In the genomic region with DNA sequence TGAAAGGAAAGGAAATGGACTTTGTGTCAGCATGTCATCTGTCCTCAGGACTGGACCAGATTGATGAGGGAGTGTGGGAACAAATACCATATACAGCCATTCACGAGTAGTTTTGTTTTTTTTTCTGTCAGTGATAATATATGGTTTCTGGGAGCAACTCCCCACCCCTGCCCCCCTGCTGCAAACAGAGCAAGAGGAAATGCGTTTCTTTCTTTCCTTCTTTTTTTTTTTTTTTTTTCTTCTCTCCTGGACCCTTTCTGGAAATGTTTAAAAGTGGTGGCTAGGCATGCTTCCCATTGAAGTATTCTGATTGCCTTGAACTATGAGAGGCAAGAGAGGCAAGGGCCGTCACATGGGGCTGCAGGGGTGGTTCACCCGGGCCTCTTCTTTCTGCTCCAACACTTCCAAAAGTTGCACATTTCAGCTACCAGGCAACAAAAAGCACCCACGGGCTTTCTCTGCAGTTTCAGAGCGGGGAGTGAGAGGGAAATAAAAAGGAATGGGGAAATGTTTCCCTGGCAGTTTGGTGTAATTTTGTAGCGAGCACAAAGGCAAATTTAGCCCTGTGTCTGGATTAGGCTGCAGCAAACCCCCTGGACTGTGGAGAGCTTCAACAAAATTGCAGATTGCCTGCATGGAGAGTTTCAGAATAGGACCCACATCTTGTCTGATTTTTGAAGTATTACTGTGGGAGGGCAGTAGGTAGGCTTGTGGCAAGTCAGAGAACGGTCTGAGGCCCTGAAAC, we compare ENCODE assay signal across 8 mouse cellular contexts. TPM values are rescaled to one million over a fixed set of nuclear protein-coding genes. Genes with fewer than 3 reads are reported as not detected.
DNase-seq lines count a peak whose midpoint lies in the region; ATAC-seq and TF ChIP-seq lines count a peak whose summit lies in the region.

No protein-coding gene starts in this region.

- H3K27me3 ChIP-seq in cerebellum, adult 2 months (ENCODE audit: control insufficient read depth, insufficient read depth, low read length) = no peaks in the 10 kb centered on the region
- peaks cover 4% of the 10 kb centered on the region; the same call in 1 of the 2 replicates for H3K27me3 ChIP-seq in lung, embryonic 16.5 days (ENCODE audit: control insufficient read depth, insufficient read depth, low read depth, low read length)
- H3K27me3 ChIP-seq in limb, embryonic 12.5 days = peaks cover 15% of the 10 kb centered on the region
- no peaks in the 10 kb centered on the region for H3K27me3 ChIP-seq in stomach, embryonic 16.5 days (ENCODE audit: control insufficient read depth, insufficient read depth, low read length)

- peak overlapping the region; percentile 33 for H3K27ac ChIP-seq in cerebellum, adult 2 months (ENCODE audit: insufficient read depth, low read length)
- no peak overlapping the region for H3K27ac ChIP-seq in lung, embryonic 16.5 days (ENCODE audit: low read length)
- H3K27ac ChIP-seq in limb, embryonic 12.5 days = no peak overlapping the region
- H3K27ac ChIP-seq in stomach, embryonic 16.5 days (ENCODE audit: low read length) = peak overlapping the region; percentile 77; the same call in 1 of the 2 replicates

- peaks cover 13% of the 10 kb centered on the region; the same call in 1 of the 2 replicates for H3K4me1 ChIP-seq in cerebellum, adult 2 months (ENCODE audit: control insufficient read depth, insufficient read depth, low read length)
- H3K4me1 ChIP-seq in lung, embryonic 16.5 days (replicated peaks; ENCODE audit: control insufficient read depth, insufficient read depth, low read length) = peaks cover 14% of the 10 kb centered on the region
- 0 out of 2 replicates have a peak, but pooled peaks cover 2% of the 10 kb centered on the region for H3K4me1 ChIP-seq in lung, adult 2 months (ENCODE audit: control insufficient read depth, insufficient read depth, low read length)
- H3K4me1 ChIP-seq in limb, embryonic 12.5 days (replicated peaks) = peaks cover 16% of the 10 kb centered on the region
- peaks cover 4% of the 10 kb centered on the region for H3K4me1 ChIP-seq in stomach, embryonic 16.5 days (ENCODE audit: control insufficient read depth, insufficient read depth, low read length)

- TF ChIP-seq POLR2A in cerebellum, adult 2 months (IDR thresholded peaks at IDR 0.05; ENCODE audit: borderline replicate concordance, insufficient read depth, low read length) = no peak
- no peak for TF ChIP-seq POLR2A in lung, adult 2 months (IDR thresholded peaks at IDR 0.05; ENCODE audit: borderline replicate concordance, extremely low read depth, low read depth, low read length)

- TF ChIP-seq CTCF in cerebellum, adult 2 months (IDR thresholded peaks at IDR 0.05; ENCODE audit: borderline replicate concordance, insufficient read depth, low read depth, low read length) = no peak
- no peak for TF ChIP-seq CTCF in lung, adult 2 months (IDR thresholded peaks at IDR 0.05; ENCODE audit: insufficient read depth, low read length)

- DNase-seq in cerebellum, adult 2 months = peak in 1 of 2 experiments; percentile 36
- DNase-seq in cerebellum, adult 11 months = no peak
- no peak for DNase-seq in lung, adult 2 months
- DNase-seq in adrenal gland, adult 2 months = no peak
- DNase-seq in retina, embryonic 14.5 days (ENCODE audit: low spot score) = no peak

- H3K9me3 ChIP-seq in lung, embryonic 16.5 days (ENCODE audit: control insufficient read depth, low read length) = no peaks in the 10 kb centered on the region
- H3K9me3 ChIP-seq in limb, embryonic 12.5 days = no peaks in the 10 kb centered on the region
- H3K9me3 ChIP-seq in stomach, embryonic 16.5 days (replicated peaks; ENCODE audit: control insufficient read depth, low read length) = no peaks in the 10 kb centered on the region

- H3K9ac ChIP-seq in lung, embryonic 16.5 days (ENCODE audit: low read length) = no peak overlapping the region
- H3K9ac ChIP-seq in limb, embryonic 12.5 days (replicated peaks) = no peak overlapping the region
- peak overlapping the region; percentile 90; the same call in 1 of the 2 replicates for H3K9ac ChIP-seq in stomach, embryonic 16.5 days (ENCODE audit: low read length)

- WGBS in cerebellum, adult 2 months = 8% methylated on average over 8 of the region's 8 CpGs
- WGBS in lung, embryonic 16.5 days = 37% methylated on average over 8 of the region's 8 CpGs
- 50% methylated on average over 8 of the region's 8 CpGs for WGBS in lung, adult 2 months
- 22% methylated on average over 8 of the region's 8 CpGs for WGBS in limb, embryonic 12.5 days
- 33% methylated on average over 8 of the region's 8 CpGs for WGBS in stomach, embryonic 16.5 days

- ATAC-seq in lung, embryonic 16.5 days (ENCODE audit: low read depth) = no peak
- no peak for ATAC-seq in limb, embryonic 12.5 days (ENCODE audit: insufficient number of reproducible peaks, insufficient read depth, low FRiP score, low TSS enrichment, low read depth)
- no peak for ATAC-seq in stomach, embryonic 16.5 days (ENCODE audit: insufficient read depth, low FRiP score)

- no peaks in the 10 kb centered on the region for H3K36me3 ChIP-seq in lung, embryonic 16.5 days (ENCODE audit: control insufficient read depth, insufficient read depth, low read length)
- H3K36me3 ChIP-seq in limb, embryonic 12.5 days = no peaks in the 10 kb centered on the region
- no peaks in the 10 kb centered on the region for H3K36me3 ChIP-seq in stomach, embryonic 16.5 days (ENCODE audit: control insufficient read depth, insufficient read depth, low read length)

- H3K4me3 ChIP-seq in cerebellum, adult 2 months (replicated peaks; ENCODE audit: insufficient read depth, low read depth, low read length) = peak overlapping the region; percentile 100
- peak overlapping the region; percentile 80 for H3K4me3 ChIP-seq in lung, embryonic 16.5 days (ENCODE audit: low read length)
- H3K4me3 ChIP-seq in lung, adult 2 months (replicated peaks; ENCODE audit: extremely low read depth, low read depth, low read length) = no peak overlapping the region
- peak overlapping the region; percentile 88 for H3K4me3 ChIP-seq in limb, embryonic 12.5 days (replicated peaks)
- H3K4me3 ChIP-seq in stomach, embryonic 16.5 days (replicated peaks; ENCODE audit: low read length) = peak overlapping the region; percentile 82

- H3K4me2 ChIP-seq in lung, embryonic 16.5 days (ENCODE audit: low read depth, low read length) = peak overlapping the region; percentile 96
- peak overlapping the region; percentile 71 for H3K4me2 ChIP-seq in limb, embryonic 12.5 days
- H3K4me2 ChIP-seq in stomach, embryonic 16.5 days (ENCODE audit: low read depth, low read length) = peak overlapping the region; percentile 98

RNA-seq across cellular contexts. Expression of gene Tspan5, which starts 2.2 kb away (rescaled TPM):
- 166 TPM in 2 replicates for polyA plus RNA-seq in cerebellum, adult 2 months (2012; rRNA removed)
- polyA plus RNA-seq in lung, embryonic 16.5 days (2015; fragmentation: Nextera tagmentation; extraction: Ambion mirVana) = 24.7 and 24.9 TPM in 2 replicates
- 20.3 and 33.0 TPM in 2 replicates for polyA plus RNA-seq in lung, adult 2 months (2012; rRNA removed)
- 25.6 and 29.0 TPM in 2 replicates for polyA plus RNA-seq in limb, embryonic 12.5 days (2016; fragmentation: Nextera tagmentation; extraction: Ambion mirVana)
- 31.1 and 33.7 TPM in 2 replicates for polyA plus RNA-seq in stomach, embryonic 16.5 days (2015; fragmentation: Nextera tagmentation; extraction: Ambion mirVana)
- total RNA-seq in adrenal gland, adult 2 months (2021) = 10 to 100 TPM; 47.3 to 67.5 TPM
- 32.3 and 40.3 TPM in 2 replicates for polyA plus RNA-seq in adrenal gland, adult 2 months (2012; rRNA removed)

Comparison
In these comparisons a context has a peak if more than half of its experiments do, and no peak if none do; other contexts are left out.
1. H3K27ac ChIP-seq: peak in cerebellum, adult 2 months (single experiment) and stomach, embryonic 16.5 days (single experiment); none in lung, embryonic 16.5 days (single experiment) and limb, embryonic 12.5 days (single experiment).
2. Peak in every context shown above with its lines, with median percentiles within 50 percentile points of each other: H3K4me2 ChIP-seq.